Mouse (Mus musculus): ENCODE results near the gene Gnat2. TPM values are rescaled to one million over a fixed set of nuclear protein-coding genes. Genes with fewer than 3 reads are reported as not detected.

The Gnat2 gene
- polyA plus RNA-seq, 1 experiment from 2014 or later = 0.97 TPM

GRCm38 (mm10) chr3:108064672-108065071, 27.9 kb upstream of the Gnat2 start:
- TF ChIP-seq CTCF (IDR thresholded peaks at IDR 0.05; ENCODE audit: low read depth) = no peak
- ATAC-seq (ENCODE audit: insufficient read depth) = peak; percentile 30; the same call in 1 of the 2 replicates
- H3K9ac ChIP-seq = no peak overlapping the region
- H3K36me3 ChIP-seq (ENCODE audit: insufficient read depth) = no peaks in the 10 kb centered on the region
- H3K27ac ChIP-seq (ENCODE audit: low read depth) = no peak overlapping the region
- H3K9me3 ChIP-seq (ENCODE audit: low read depth, low read length) = no peaks in the 10 kb centered on the region
- no peaks in the 10 kb centered on the region for H3K4me1 ChIP-seq (ENCODE audit: insufficient read depth)
- H3K4me2 ChIP-seq = no peak overlapping the region
- DNase-seq = no peak
- WGBS = 78% methylated on average over 4 of the region's 4 CpGs
- H3K27me3 ChIP-seq (ENCODE audit: insufficient read depth, low read length) = no peaks in the 10 kb centered on the region
- no peak overlapping the region for H3K4me3 ChIP-seq (ENCODE audit: low read depth, low read length)

GRCm38 (mm10) chr3:108065551-108065950, 27.0 kb upstream of the Gnat2 start:
- 78% methylated on average over 9 of the region's 9 CpGs for WGBS
- no peak for TF ChIP-seq CTCF (IDR thresholded peaks at IDR 0.05; ENCODE audit: low read depth)
- ATAC-seq (ENCODE audit: insufficient read depth) = no peak

GRCm38 (mm10) chr3:108067370-108067934, 25.1 kb upstream of the Gnat2 start:
- ATAC-seq (ENCODE audit: insufficient read depth) (no peak), DNase-seq (no peak)
- Histone ChIP-seq H3K27ac (ENCODE audit: low read depth) (no peak overlapping the region), H3K36me3 (ENCODE audit: insufficient read depth) (no peaks in the 10 kb centered on the region), H3K27me3 (ENCODE audit: insufficient read depth, low read length) (no peaks in the 10 kb centered on the region), H3K9ac (no peak overlapping the region), H3K4me1 (ENCODE audit: insufficient read depth) (no peaks in the 10 kb centered on the region), H3K9me3 (ENCODE audit: low read depth, low read length) (no peaks in the 10 kb centered on the region), H3K4me2 (no peak overlapping the region), H3K4me3 (ENCODE audit: low read depth, low read length) (no peak overlapping the region)
- no peak for TF ChIP-seq CTCF (IDR thresholded peaks at IDR 0.05; ENCODE audit: low read depth)
- 60% methylated on average over 6 of the region's 6 CpGs for WGBS

More at GRCm38 (mm10) chr3:108065551-108065950, 27.0 kb upstream of the Gnat2 start:
- Histone ChIP-seq H3K4me3 (ENCODE audit: low read depth, low read length) (no peak overlapping the region), H3K4me1 (ENCODE audit: insufficient read depth) (no peaks in the 10 kb centered on the region), H3K27ac (ENCODE audit: low read depth) (no peak overlapping the region), H3K4me2 (no peak overlapping the region), H3K9me3 (ENCODE audit: low read depth, low read length) (no peaks in the 10 kb centered on the region), H3K9ac (no peak overlapping the region), H3K36me3 (ENCODE audit: insufficient read depth) (no peaks in the 10 kb centered on the region), H3K27me3 (ENCODE audit: insufficient read depth, low read length) (no peaks in the 10 kb centered on the region)
- DNase-seq = no peak

- Histone ChIP-seq H3K36me3 (ENCODE audit: insufficient read depth) (peaks cover 8% of the 10 kb centered on the region; the same call in 1 of the 2 replicates), H3K4me3 (ENCODE audit: low read depth, low read length) (no peak overlapping the region), H3K27ac (ENCODE audit: low read depth) (no peak overlapping the region), H3K4me1 (ENCODE audit: insufficient read depth) (no peaks in the 10 kb centered on the region), H3K4me2 (no peak overlapping the region), H3K9ac (no peak overlapping the region), H3K27me3 (ENCODE audit: insufficient read depth, low read length) (no peaks in the 10 kb centered on the region), H3K9me3 (ENCODE audit: low read depth, low read length) (no peaks in the 10 kb centered on the region)
- no peak for TF ChIP-seq CTCF (IDR thresholded peaks at IDR 0.05; ENCODE audit: low read depth)
- ATAC-seq (ENCODE audit: insufficient read depth) = no peak
- no peak for DNase-seq
- WGBS = 8% methylated on average over 1 of the region's 1 CpGs
Measured at GRCm38 (mm10) chr3:108068826-108069225, 23.8 kb upstream of the Gnat2 start.

GRCm38 (mm10) chr3:108069231-108069870, 23.2 kb upstream of the Gnat2 start:
- peak; percentile 30; the same call in 1 of the 2 replicates for ATAC-seq (ENCODE audit: insufficient read depth)
- H3K27ac ChIP-seq (ENCODE audit: low read depth) = no peak overlapping the region
- H3K4me3 ChIP-seq (ENCODE audit: low read depth, low read length) = no peak overlapping the region

GRCm38 (mm10) chr3:108070295-108071293, 22.0 kb upstream of the Gnat2 start:
- DNase-seq = peak; percentile 64
- no peaks in the 10 kb centered on the region for H3K27me3 ChIP-seq (ENCODE audit: insufficient read depth, low read length)
- no peak overlapping the region for H3K4me3 ChIP-seq (ENCODE audit: low read depth, low read length)
- WGBS = 61% methylated on average over 10 of the region's 10 CpGs
- peaks cover 26% of the 10 kb centered on the region for H3K36me3 ChIP-seq (ENCODE audit: insufficient read depth)
- H3K4me2 ChIP-seq = no peak overlapping the region
- no peak overlapping the region for H3K9ac ChIP-seq
- H3K27ac ChIP-seq (ENCODE audit: low read depth) = no peak overlapping the region
- ATAC-seq (ENCODE audit: insufficient read depth) = peak; percentile 32; the same call in 1 of the 2 replicates
- no peaks in the 10 kb centered on the region for H3K4me1 ChIP-seq (ENCODE audit: insufficient read depth)
- peak; percentile 76 for TF ChIP-seq CTCF (IDR thresholded peaks at IDR 0.05; ENCODE audit: low read depth)
- H3K9me3 ChIP-seq (ENCODE audit: low read depth, low read length) = no peaks in the 10 kb centered on the region

More at GRCm38 (mm10) chr3:108069231-108069870, 23.2 kb upstream of the Gnat2 start:
- 57% methylated on average over 13 of the region's 13 CpGs for WGBS
- peak; percentile 34 for DNase-seq
- H3K4me1 ChIP-seq (ENCODE audit: insufficient read depth) = no peaks in the 10 kb centered on the region
- H3K36me3 ChIP-seq (ENCODE audit: insufficient read depth) = peaks cover 13% of the 10 kb centered on the region
- no peak overlapping the region for H3K9ac ChIP-seq
- H3K27me3 ChIP-seq (ENCODE audit: insufficient read depth, low read length) = no peaks in the 10 kb centered on the region
- no peaks in the 10 kb centered on the region for H3K9me3 ChIP-seq (ENCODE audit: low read depth, low read length)
- TF ChIP-seq CTCF (IDR thresholded peaks at IDR 0.05; ENCODE audit: low read depth) = no peak
- no peak overlapping the region for H3K4me2 ChIP-seq

Measured in lung, embryonic 14.5 days (tissue).